Mouse (Mus musculus): ENCODE results near the gene Gabra5. TPM values are rescaled to one million over a fixed set of nuclear protein-coding genes. Genes with fewer than 3 reads are reported as not detected.

Gene Gabra5
- polyA plus RNA-seq (2015; fragmentation: Nextera tagmentation; extraction: Ambion mirVana) = 0.41 and 0.85 TPM in 2 replicates

DNA sequence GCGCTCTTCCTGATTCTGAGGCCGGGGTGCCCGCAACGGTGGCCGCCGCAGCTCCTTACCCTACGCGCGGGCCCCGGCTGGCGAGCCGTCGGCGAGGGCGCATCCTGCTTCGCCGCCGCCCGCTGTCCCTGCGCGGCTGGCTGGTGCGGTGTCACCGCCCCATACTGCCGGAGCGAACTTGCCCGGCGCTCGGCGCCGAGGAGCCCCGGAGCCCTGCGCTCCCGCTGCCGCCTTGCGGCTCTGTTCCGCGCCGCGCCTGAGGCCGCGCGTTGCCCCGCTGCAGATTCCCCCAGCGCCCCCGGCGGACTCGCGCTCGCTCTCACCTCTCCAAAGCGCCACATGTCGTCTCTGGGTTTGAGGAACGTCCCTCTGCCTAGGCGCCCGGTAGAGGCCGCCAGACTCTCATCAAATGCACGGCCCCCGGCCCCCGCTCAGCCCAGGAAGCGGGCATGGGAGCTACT, at the start of gene Gabra5:
Gene Gabra5, minus strand, starts transcription at position 379 of the 461 bp plus-strand sequence.
- WGBS = under 1% methylated on average over 59 of the region's 59 CpGs
- peak; percentile 62; the same call in 1 of the 2 replicates for ATAC-seq (ENCODE audit: insufficient number of reproducible peaks, insufficient read depth, low FRiP score, low TSS enrichment, low read depth)
- Histone ChIP-seq H3K36me3 (no peaks in the 10 kb centered on the region), H3K27ac (no peak within 1 kb of the TSS), H3K9me3 (no peaks in the 10 kb centered on the region), H3K9ac (0 out of 2 replicates have a peak within 1 kb of the TSS, but pooled peaks have one; percentile 40), H3K4me1 (peaks cover 11% of the 10 kb centered on the region), H3K27me3 (peaks cover 69% of the 10 kb centered on the region), H3K4me3 (peak within 1 kb of the TSS; percentile 50), H3K4me2 (peak within 1 kb of the TSS; percentile 83)

- H3K4me2 ChIP-seq = no peak overlapping the region
- no peaks in the 10 kb centered on the region for H3K36me3 ChIP-seq
- no peak overlapping the region for H3K9ac ChIP-seq
- H3K4me1 ChIP-seq = no peaks in the 10 kb centered on the region
- no peaks in the 10 kb centered on the region for H3K9me3 ChIP-seq
- no peak for ATAC-seq (ENCODE audit: insufficient number of reproducible peaks, insufficient read depth, low FRiP score, low TSS enrichment, low read depth)
- H3K27ac ChIP-seq = no peak overlapping the region
- no peaks in the 10 kb centered on the region for H3K27me3 ChIP-seq
- 24% methylated on average over 7 of the region's 7 CpGs for WGBS
- H3K4me3 ChIP-seq = no peak overlapping the region
Measured at GRCm38 (mm10) chr7:57538565-57538964, 28.7 kb upstream of the Gabra5 start.

DNA sequence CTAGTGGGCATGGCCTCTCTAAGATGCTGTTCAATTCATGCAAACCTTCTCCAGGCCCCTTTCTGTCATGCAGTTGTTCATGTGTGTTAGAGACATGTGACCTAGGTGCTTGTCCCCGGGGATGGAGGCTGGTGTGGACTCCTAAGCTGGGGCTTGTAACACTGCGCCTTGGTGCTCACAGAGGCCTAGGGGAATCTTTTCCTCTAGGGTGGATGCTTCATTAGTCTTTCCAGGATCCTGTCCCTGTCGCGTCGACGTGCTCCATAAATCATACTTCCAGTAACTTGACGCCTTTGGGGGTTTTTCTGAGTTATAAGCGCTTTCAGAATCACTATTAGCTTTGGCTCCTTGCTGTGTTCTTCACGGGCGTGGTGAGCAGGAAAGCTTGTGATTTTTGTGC, 22.8 kb upstream of the Gabra5 start:
- H3K4me3 ChIP-seq = no peak overlapping the region
- H3K27me3 ChIP-seq = no peaks in the 10 kb centered on the region
- no peaks in the 10 kb centered on the region for H3K36me3 ChIP-seq
- no peak overlapping the region for H3K27ac ChIP-seq
- H3K4me1 ChIP-seq = no peaks in the 10 kb centered on the region
- no peak overlapping the region for H3K9ac ChIP-seq
- no peaks in the 10 kb centered on the region for H3K9me3 ChIP-seq
- H3K4me2 ChIP-seq = no peak overlapping the region
- WGBS = 85% methylated on average over 10 of the region's 10 CpGs
- ATAC-seq (ENCODE audit: insufficient number of reproducible peaks, insufficient read depth, low FRiP score, low TSS enrichment, low read depth) = no peak

GRCm38 (mm10) chr7:57529954-57530353, 20.1 kb upstream of the Gabra5 start:
- Histone ChIP-seq H3K4me1 (no peaks in the 10 kb centered on the region), H3K9ac (no peak overlapping the region), H3K36me3 (no peaks in the 10 kb centered on the region), H3K27me3 (no peaks in the 10 kb centered on the region), H3K9me3 (no peaks in the 10 kb centered on the region), H3K4me2 (no peak overlapping the region), H3K4me3 (no peak overlapping the region), H3K27ac (no peak overlapping the region)
- WGBS = 89% methylated on average over 8 of the region's 8 CpGs
- ATAC-seq (ENCODE audit: insufficient number of reproducible peaks, insufficient read depth, low FRiP score, low TSS enrichment, low read depth) = no peak

GRCm38 (mm10) chr7:57529451-57529850, 19.6 kb upstream of the Gabra5 start:
- Histone ChIP-seq H3K4me2 (no peak overlapping the region), H3K27ac (no peak overlapping the region), H3K9ac (no peak overlapping the region), H3K27me3 (no peaks in the 10 kb centered on the region), H3K36me3 (no peaks in the 10 kb centered on the region), H3K4me1 (no peaks in the 10 kb centered on the region), H3K4me3 (no peak overlapping the region), H3K9me3 (no peaks in the 10 kb centered on the region)
- no peak for ATAC-seq (ENCODE audit: insufficient number of reproducible peaks, insufficient read depth, low FRiP score, low TSS enrichment, low read depth)
- 83% methylated on average over 4 of the region's 4 CpGs for WGBS

- H3K4me3 ChIP-seq = no peak overlapping the region
- H3K36me3 ChIP-seq = no peaks in the 10 kb centered on the region
- H3K27ac ChIP-seq = no peak overlapping the region
- no peak overlapping the region for H3K9ac ChIP-seq
- H3K9me3 ChIP-seq = no peaks in the 10 kb centered on the region
- H3K27me3 ChIP-seq = peaks cover 47% of the 10 kb centered on the region
- peaks cover 11% of the 10 kb centered on the region for H3K4me1 ChIP-seq
- H3K4me2 ChIP-seq = no peak overlapping the region
- no peak for ATAC-seq (ENCODE audit: insufficient number of reproducible peaks, insufficient read depth, low FRiP score, low TSS enrichment, low read depth)
- 33% methylated on average over 3 of the region's 3 CpGs for WGBS
Measured at GRCm38 (mm10) chr7:57512955-57513354, 3.1 kb upstream of the Gabra5 start.

DNA sequence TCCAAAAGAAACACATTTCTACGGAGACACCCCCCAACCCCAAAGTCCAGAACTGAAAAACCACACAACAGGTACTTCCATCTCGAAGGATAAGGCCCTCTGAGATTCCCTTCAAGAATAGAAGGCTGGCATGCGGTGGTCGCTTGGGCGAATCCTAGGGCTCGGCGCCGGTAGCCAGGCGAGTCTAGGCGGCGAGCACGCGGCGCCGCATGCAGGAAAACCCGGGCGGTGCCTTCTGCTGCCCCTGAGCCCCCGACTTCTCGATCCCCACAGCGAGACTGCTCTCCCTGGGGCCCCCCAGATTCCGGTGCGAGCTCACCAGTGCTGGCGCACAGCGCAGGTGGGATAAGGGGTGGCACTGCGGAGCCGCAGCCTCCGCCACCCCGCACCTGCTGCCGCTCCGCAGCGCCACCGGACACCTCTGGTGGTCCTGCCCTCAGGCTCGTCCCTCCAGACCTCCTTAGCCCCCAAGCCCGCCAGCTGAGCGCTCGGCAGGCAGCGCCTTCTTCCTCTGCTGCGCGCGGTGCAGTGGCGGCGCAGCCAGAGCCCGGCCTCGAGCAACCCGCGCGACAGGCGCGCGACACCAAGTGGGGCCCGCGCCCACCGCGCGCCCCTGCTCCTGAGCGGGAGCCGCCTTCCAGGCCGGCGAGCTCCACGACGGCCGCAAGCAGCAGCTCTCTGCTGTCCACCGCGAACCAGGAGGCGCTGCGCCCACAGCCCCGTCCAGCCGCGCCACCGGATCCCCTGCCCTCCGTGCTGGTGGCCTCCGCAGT, 813 bp downstream of the Gabra5 start:
- Histone ChIP-seq H3K36me3 (no peaks in the 10 kb centered on the region), H3K27me3 (peaks cover 65% of the 10 kb centered on the region), H3K4me3 (peak overlapping the region; percentile 50), H3K27ac (no peak overlapping the region), H3K4me1 (peaks cover 11% of the 10 kb centered on the region), H3K9me3 (no peaks in the 10 kb centered on the region), H3K4me2 (peak overlapping the region; percentile 83), H3K9ac (0 out of 2 replicates have a peak overlapping the region, but pooled peaks have one; percentile 40)
- ATAC-seq (ENCODE audit: insufficient number of reproducible peaks, insufficient read depth, low FRiP score, low TSS enrichment, low read depth) = no peak
- 1% methylated on average over 72 of the region's 72 CpGs for WGBS

DNA sequence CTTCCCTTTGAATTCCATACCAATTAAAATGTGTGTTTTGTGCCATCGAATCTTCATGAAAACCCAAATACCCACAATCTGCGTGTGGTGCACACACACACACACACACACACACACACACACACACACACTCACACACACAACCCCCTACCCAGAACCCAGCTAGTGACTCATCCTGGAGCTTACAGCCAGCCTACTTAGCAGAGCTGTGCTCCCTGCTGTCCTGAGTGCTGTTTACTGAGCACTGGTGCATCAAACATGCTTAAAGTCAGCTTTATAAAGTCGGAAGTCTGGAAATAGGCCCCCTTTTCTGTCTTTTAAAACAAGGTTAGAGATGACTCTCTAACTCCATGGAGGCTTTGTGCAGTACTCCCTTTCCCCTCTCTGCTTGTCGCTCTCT, 7.0 kb downstream of the Gabra5 start:
- 68% methylated on average over 4 of the region's 4 CpGs for WGBS
- H3K4me1 ChIP-seq = no peaks in the 10 kb centered on the region
- ATAC-seq (ENCODE audit: insufficient number of reproducible peaks, insufficient read depth, low FRiP score, low TSS enrichment, low read depth) = no peak
- H3K27me3 ChIP-seq = peaks cover 20% of the 10 kb centered on the region
- no peak overlapping the region for H3K27ac ChIP-seq
- no peaks in the 10 kb centered on the region for H3K36me3 ChIP-seq
- no peak overlapping the region for H3K4me3 ChIP-seq
- no peak overlapping the region for H3K9ac ChIP-seq
- no peak overlapping the region for H3K4me2 ChIP-seq
- no peaks in the 10 kb centered on the region for H3K9me3 ChIP-seq

GRCm38 (mm10) chr7:57491795-57492194, 18.1 kb downstream of the Gabra5 start:
- H3K9me3 ChIP-seq = no peaks in the 10 kb centered on the region
- no peak for ATAC-seq (ENCODE audit: insufficient number of reproducible peaks, insufficient read depth, low FRiP score, low TSS enrichment, low read depth)
- H3K4me3 ChIP-seq = no peak overlapping the region
- H3K27me3 ChIP-seq = no peaks in the 10 kb centered on the region
- H3K36me3 ChIP-seq = no peaks in the 10 kb centered on the region
- no peak overlapping the region for H3K27ac ChIP-seq
- H3K4me2 ChIP-seq = no peak overlapping the region
- 66% methylated on average over 4 of the region's 4 CpGs for WGBS
- H3K9ac ChIP-seq = no peak overlapping the region
- H3K4me1 ChIP-seq = no peaks in the 10 kb centered on the region

DNA sequence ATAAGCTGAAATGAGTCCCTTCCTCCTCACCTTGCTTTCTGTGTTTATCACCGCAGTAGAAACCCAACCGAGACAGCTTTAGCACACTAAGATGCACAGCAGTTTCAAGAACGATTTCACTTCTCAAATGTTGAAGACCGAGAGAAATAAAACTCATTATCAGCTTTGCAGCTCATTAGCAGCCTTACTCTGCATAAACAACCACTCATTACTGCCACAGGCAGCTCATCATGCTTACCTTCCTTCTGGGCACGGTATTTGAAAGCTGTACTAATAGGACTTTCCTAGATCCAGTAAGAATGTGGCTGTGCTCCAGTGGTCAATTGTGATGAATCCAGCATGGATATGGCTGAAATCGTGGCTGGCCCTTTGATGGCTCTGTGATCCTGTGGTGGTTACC, 23.0 kb downstream of the Gabra5 start:
- no peaks in the 10 kb centered on the region for H3K4me1 ChIP-seq
- no peaks in the 10 kb centered on the region for H3K36me3 ChIP-seq
- WGBS = 80% methylated on average over 6 of the region's 6 CpGs
- no peaks in the 10 kb centered on the region for H3K27me3 ChIP-seq
- H3K27ac ChIP-seq = no peak overlapping the region
- no peaks in the 10 kb centered on the region for H3K9me3 ChIP-seq
- H3K4me3 ChIP-seq = no peak overlapping the region
- no peak for ATAC-seq (ENCODE audit: insufficient number of reproducible peaks, insufficient read depth, low FRiP score, low TSS enrichment, low read depth)
- no peak overlapping the region for H3K4me2 ChIP-seq
- no peak overlapping the region for H3K9ac ChIP-seq

DNA sequence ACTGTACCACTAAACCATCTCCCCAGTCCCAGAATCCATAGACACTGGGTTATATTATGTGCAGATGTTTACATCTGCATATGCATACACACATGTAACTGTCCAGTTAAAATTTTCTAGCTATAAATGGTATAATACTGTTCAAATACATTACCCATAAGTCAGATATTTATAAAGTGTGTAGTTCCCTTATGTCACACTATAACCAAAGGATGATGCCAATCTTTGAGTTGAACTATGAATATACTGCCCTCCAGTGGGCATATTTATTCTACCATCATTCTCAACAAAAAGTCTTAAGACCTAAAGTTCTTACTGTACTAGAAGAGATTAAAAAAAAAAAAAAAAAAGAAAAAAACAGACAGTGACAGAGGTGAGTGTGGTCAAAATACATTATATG, 27.0 kb downstream of the Gabra5 start:
- Histone ChIP-seq H3K4me3 (no peak overlapping the region), H3K9me3 (no peaks in the 10 kb centered on the region), H3K9ac (no peak overlapping the region), H3K27me3 (no peaks in the 10 kb centered on the region), H3K36me3 (no peaks in the 10 kb centered on the region), H3K4me1 (no peaks in the 10 kb centered on the region), H3K27ac (no peak overlapping the region), H3K4me2 (no peak overlapping the region)
- ATAC-seq (ENCODE audit: insufficient number of reproducible peaks, insufficient read depth, low FRiP score, low TSS enrichment, low read depth) = no peak

DNA sequence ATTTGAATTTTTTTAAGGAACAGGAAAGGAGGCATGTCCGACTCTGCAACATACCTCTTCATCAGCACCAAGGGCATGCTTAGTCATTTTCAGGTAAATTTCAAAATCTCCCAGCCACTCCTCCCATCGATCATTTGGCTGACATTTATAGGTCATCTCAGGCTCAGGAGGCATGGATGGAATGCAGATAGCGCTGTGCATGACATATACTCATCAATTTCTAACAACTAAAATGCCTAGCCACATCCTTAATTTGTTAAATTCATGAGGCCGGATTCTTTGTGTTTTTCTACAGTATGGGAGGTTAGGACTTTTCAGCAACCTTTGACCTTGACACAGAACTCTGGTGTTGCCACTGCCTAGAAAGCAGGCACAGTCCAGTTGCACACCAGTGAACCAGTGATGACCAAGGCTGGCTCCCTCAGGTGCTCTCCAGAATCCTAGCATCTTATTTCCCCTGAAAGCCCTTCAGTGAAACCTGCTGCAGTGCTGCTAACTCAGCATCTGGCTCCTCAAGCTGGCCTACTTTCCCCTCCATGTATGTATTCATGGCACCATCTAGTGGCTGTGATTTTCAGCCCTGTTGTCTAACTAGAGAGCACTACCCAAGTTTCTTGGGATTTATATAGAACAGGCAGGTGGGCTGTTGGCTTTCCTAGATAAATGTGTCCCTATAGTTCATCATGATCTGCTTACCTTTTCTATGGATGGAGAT, 35.9 kb downstream of the Gabra5 start:
- Histone ChIP-seq H3K9me3 (no peaks in the 10 kb centered on the region), H3K4me1 (no peaks in the 10 kb centered on the region), H3K27me3 (no peaks in the 10 kb centered on the region), H3K4me2 (no peak overlapping the region), H3K9ac (no peak overlapping the region), H3K27ac (no peak overlapping the region), H3K4me3 (no peak overlapping the region), H3K36me3 (no peaks in the 10 kb centered on the region)
- 66% methylated on average over 4 of the region's 4 CpGs for WGBS
- ATAC-seq (ENCODE audit: insufficient number of reproducible peaks, insufficient read depth, low FRiP score, low TSS enrichment, low read depth) = no peak
